Mouse (Mus musculus) urinary bladder, postnatal 14 days (tissue): ENCODE data around the gene Cpsf3.

ENCODE experiments used
- DNase-seq: peaks from one replicate; pipeline ENCODE4 v3.0.0; 2021; ENCODE audit warnings: low spot score

Cpsf3 gene

GRCm38 (mm10) chr12:21289651-21290050, 4.5 kb downstream of the Cpsf3 start:
- no peak for DNase-seq

DNA sequence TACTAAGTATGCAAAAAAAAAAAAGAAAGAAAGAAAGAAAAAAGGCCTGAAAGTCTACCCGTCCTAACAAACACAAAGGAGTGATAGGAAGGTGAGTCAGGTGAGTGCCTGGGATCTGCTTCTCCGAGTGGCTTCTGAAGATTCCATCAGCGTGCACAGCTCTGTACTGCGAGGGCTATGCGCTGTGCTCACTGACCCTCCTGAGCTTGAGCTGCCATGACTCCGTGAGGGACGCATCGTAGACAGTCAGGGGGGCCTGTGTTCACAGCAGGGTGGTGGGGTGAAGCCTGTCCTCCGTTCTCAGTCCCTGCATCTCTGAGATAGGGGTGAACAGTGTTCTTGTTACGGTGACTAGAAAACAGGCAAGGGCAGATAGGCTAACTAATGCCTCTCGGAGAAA, 13.7 kb downstream of the Cpsf3 start:
- DNase-seq, result no peak

DNA sequence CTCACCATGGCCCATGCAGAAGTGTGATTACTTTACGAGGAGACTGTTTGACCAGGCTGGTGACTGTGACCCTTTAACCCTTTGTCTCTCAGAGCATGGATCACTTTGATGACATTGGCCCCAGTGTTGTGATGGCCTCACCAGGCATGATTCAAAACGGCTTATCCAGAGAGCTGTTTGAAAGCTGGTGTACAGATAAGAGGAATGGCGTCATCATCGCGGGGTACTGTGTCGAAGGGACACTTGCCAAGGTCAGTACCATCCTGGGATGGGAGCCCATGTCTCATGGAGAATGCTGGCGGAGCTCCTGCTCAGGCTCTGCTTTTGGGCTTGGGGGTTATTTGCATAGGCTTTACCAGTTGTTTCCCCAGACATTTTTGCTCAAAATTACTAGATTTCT, 16.1 kb downstream of the Cpsf3 start:
- DNase-seq, result no peak

- DNase-seq, result no peak
These were observed 16.7 kb downstream of the Cpsf3 start for GRCm38 (mm10) chr12:21301932-21302331.

- DNase-seq, result no peak
These were observed 17.2 kb downstream of the Cpsf3 start for GRCm38 (mm10) chr12:21302361-21302783.

- DNase-seq, result no peak
These were observed 20.6 kb downstream of the Cpsf3 start for GRCm38 (mm10) chr12:21305741-21306140.

DNA sequence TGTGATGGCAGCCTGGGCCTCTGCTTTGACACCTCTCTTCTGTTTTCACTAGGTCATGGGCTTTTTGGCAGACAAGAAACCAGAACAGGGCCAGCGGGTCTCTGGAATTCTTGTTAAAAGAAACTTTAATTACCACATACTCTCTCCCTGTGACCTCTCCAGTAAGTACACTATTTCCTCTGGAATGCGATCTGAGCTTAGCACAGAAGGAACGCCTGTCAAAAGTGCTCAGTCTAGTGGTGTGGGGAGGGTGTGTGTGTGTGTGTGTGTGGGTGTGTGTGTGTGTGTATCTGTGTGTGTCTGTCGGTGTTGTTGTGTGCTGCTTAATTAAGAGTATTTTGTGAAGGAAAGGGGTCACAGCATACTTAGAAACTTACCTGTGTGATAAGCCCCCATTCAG, 21.5 kb downstream of the Cpsf3 start:
- DNase-seq, result no peak

- DNase-seq, result no peak
These were observed 27.0 kb downstream of the Cpsf3 start for GRCm38 (mm10) chr12:21312201-21312600.

DNA sequence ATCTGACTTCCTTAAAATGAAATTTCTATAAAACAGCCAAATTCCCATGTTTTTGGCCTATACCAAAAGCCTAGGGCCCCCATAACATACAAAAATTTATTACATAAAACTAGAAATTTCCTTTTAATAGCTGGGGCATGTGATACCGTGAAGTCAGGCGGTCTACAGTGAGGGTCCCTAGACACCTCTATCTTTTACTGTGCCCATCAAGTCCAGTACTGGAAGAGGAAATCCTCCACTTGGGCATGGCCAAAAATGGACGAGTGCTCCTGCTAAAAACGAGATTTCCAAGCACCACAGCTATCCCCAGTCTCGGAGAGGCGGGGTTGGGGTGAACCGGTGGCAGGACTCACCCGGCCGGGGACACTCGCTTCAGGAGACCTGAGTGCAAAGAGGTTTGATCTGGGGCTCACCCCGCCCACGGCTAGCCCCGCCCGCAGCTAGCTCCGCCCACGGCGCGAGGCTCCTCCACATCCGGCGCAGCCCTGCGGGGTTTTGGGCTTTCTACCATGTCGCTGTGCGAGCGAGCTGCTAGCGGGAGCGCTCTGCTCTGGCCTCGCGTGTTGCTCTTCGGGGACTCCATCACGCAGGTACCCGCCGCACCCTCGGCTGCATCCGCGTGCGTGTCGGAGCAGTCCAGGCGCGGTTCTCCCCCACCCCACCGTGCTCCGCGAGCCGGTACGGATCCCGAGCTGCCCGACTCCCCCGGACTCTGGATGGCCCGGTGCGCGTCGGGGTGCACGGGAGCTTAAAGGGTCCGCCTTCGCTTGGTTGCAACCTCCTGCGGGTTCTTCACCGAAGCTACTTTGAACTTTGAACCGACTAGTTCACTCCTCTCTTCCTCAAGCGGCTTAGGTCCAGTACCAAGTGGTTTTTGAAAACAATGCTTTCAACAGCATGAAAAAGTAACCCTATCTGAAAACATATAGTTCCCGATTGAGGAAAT, 31.0 kb downstream of the Cpsf3 start, which contains the start of gene Iah1:
Iah1 (plus strand) TSS at position 467 of the 946 bp plus-strand sequence.
- peak; percentile 88 for DNase-seq

DNA sequence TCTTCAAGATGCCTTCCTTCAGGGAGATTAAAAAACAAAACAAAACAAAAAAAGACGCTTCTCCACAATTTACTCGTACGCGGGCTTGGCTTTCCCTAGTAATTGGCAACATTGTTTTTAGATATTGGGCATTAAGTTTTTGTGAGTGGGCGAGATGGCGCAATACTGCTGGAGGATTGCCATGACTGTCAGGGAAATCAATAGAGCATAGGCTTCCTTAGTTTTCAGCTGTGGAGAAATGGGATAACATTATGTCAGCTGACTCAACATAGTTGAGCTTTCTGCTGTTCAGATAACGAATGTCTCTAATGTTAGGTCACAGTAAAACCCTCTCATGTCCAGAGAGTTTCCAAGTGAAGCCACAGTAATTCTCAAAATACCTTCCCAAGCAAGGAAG, 31.7 kb downstream of the Cpsf3 start:
- peak; percentile 40 for DNase-seq

DNA sequence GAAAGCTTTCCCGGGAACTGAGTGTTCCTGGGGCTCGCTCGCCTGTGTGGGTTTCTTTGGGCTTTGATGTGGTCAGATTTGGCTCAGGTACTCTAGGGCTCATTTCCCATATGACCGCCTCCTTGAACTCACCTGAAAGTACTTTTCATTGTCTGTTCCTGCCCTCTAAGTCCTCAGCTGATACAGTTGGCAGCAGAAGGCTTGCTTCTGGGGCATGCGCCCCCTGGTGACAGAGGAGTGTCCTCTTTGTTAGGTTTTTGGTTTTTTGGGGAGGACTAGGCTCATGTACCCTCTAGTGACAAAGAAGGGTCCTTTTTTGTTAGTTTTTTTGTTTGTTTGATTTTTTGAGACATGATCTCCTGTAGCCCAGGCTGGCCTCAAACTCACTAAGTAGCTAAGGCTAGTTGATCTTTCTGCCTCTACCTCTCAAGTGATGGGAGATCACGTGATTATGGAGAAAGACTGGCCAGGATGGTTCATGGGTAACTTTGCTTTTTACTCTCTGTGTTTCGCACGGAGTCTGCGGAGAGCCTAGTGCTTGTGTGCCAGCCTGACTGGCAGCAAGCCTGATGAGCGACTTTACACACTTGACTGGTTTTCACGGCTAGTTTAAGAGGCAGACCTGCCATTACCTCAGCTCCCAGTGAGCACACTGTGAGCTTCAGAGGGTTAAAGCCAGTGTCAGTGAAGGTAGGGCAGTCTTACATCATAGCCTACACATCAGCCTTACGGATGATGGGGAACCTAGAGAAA, 33.1 kb downstream of the Cpsf3 start:
- peak; percentile 73 for DNase-seq

- DNase-seq, result no peak
These were observed 35.1 kb downstream of the Cpsf3 start for GRCm38 (mm10) chr12:21320317-21320716.

DNA sequence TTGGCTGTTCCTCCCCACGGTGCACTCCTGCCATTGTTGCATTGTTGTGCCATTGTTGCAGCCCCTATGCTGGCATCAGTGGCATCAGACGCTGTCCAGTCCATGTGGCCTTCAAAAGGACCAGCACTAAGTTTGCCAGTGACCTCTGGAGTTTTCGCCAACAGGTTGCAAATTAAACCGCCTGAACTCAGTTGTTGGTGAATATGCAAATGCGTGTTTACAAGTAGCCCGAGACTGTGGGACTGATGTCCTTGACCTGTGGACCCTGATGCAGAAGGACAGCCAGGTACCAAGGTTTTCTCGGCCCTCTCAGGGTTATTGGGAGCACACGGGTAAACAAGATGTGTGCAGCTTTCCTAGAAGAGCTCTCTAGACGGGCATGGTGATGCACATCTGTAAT, 36.0 kb downstream of the Cpsf3 start:
- no peak for DNase-seq

GRCm38 (mm10) chr12:21322296-21322695, 37.1 kb downstream of the Cpsf3 start:
- no peak for DNase-seq

DNA sequence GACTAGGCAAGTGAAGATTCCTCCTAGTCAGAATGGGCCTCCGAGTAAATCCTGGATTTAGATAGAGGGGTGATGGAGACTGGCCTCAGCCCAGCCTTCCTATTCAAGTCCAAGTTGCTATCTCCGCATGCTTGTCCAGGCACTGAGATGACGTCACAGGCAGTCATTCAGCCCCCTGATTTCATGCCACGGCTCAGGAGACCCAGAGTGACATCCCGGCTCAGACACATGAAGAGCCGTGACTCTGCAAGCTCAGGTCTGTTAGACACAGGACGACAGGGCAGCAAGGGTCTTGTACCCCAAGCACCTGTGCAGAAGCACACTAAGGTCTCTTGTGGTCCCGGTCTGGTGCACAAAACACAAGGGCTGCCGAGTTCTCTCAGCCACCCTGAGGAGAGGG, 37.7 kb downstream of the Cpsf3 start:
- DNase-seq, result no peak

- DNase-seq, result no peak
These were observed 38.9 kb downstream of the Cpsf3 start for GRCm38 (mm10) chr12:21324101-21324500.

DNA sequence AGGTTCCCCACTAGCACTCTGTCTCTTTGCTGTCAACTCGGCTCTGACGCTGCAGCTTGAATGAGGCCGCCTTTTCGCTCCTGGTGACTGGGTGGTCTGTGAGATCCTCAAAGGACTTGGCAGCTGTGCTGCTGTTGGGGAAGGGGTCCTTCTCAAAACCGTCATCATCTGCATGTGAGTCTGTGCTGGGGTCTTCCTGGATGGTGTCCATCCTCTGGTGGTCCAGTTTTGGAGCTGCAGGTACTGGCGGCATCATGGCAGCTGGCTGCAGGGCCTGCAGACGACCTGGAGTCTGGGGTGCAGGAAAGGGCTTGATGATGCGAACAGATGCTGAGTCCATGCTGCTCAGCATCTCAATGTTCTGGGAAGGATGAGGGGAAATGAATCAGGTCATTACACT, 40.1 kb downstream of the Cpsf3 start:
- no peak for DNase-seq

DNA sequence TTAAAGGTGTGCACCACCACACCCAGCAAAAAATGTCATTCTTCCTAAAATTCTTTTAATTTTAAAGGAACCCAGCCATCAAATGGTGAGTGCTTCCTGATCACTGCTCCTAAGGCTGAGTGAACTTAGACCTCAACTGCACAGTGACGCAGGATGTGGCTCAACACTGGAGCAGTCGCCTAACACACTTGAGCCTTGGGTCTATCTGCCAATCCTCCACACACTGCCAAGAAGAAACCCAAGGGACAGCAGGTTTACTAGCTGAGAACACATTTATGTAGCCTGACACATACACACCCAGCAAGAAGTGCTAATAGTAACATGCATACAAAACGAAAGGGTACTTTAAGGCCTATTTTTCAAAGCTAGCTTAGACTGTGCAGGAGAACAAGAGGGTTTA, 41.1 kb downstream of the Cpsf3 start:
- DNase-seq, result no peak

- no peak for DNase-seq
These were observed 44.6 kb downstream of the Cpsf3 start for GRCm38 (mm10) chr12:21329661-21330400.

- no peak for DNase-seq
These were observed 45.9 kb downstream of the Cpsf3 start for GRCm38 (mm10) chr12:21330961-21331576.

GRCm38 (mm10) chr12:21331711-21332110, 46.5 kb downstream of the Cpsf3 start:
- DNase-seq, result no peak

DNA sequence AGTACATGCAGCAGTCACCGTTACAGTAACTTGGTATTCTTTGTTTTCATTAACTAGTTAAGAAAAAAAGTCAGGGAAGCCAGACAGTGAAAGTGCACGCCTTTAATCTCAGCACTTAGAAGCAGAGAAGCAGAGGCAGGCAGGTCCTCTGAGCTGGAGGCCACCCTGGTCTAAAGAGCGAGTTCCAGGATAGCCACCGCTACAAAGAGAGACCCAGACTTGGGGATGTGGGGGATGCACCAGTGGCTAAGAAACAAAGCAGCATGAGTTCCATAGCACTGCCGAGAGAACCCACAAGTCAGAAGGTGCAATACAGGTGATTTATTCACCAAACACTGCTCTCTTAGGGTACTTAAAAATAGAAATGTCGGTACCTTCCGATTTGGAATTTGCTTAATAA, 47.8 kb downstream of the Cpsf3 start:
- no peak for DNase-seq
